Mouse (Mus musculus): Measurements from ENCODE around the gene Bdnf.

DNA sequence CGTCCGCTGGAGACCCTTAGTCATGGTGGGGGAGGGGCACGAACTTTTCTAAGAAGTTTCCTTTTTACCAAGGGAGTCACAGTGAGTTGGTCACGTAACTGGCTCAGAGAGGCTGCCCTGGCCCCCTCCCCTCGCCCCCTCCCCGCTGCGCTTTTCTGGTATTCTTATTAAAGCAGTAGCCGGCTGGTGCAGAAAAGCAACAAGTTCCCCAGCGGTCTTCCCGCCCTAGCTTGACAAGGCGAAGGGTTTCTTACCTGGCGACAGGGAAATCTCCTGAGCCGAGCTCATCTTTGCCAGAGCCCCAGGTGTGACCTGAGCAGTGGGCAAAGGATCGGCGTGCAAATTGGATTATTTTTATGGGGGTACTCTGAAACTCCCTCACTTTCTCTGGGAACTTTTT is at the start of gene Bdnf:
- no peak for TF ChIP-seq CTCF (IDR thresholded peaks at IDR 0.05; ENCODE audit: extremely low read depth, insufficient read depth, low read length)
- no peak for TF ChIP-seq POLR2A (IDR thresholded peaks at IDR 0.05; ENCODE audit: extremely low read depth, insufficient read depth, low read length)

Measured in cortical plate, adult 2 months (tissue).